Mouse (Mus musculus): ENCODE measurements around the gene Ceacam2. TPM values are rescaled to one million over a fixed set of nuclear protein-coding genes. Genes with fewer than 3 reads are reported as not detected.
"Not testable (repeated sequence)": the region's sequence is repeated elsewhere in the genome, so short reads cannot be mapped to it uniquely, and the experiment has no call there.

Ceacam2 gene
- polyA plus RNA-seq (2015; fragmentation: Nextera tagmentation; extraction: Ambion mirVana) = 0.14 TPM in 1 of 2 replicates, not detected in the other

DNA sequence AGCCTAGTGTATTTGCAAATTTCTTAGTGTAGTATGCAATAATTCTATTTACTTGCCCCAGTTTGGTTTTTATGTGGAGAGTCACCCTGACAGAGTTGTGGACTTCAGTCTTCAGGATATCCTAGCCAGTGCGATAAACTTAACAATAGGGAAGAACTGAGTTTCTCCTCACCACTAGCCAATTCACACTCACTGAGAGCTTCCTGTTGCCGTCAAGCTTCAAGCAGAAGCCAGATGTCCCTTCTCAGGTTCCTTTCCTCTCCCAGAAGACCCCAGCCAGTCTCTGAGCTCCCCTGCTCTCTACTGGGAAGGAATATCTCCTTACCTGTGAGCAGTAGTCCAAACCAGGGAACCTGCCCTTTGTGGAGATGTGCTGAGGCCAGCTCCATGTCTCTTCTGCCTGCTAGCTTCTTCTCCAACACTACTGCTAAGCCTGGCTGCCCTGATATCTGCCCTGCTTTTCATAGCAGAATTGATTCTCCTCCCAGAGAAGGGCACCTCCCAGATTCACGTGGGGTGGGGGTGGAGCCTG is at the start of gene Ceacam2:
Ceacam2 (minus strand) TSS at position 482 of the 532 bp plus-strand sequence.
- not testable (repeated sequence) for H3K27ac ChIP-seq (replicated peaks); H3K36me3 ChIP-seq; H3K9me3 ChIP-seq; H3K4me1 ChIP-seq (replicated peaks); ATAC-seq (ENCODE audit: low read depth); H3K27me3 ChIP-seq; H3K4me3 ChIP-seq; H3K9ac ChIP-seq; H3K4me2 ChIP-seq
- 68% methylated on average over 3 of the region's 3 CpGs for WGBS

DNA sequence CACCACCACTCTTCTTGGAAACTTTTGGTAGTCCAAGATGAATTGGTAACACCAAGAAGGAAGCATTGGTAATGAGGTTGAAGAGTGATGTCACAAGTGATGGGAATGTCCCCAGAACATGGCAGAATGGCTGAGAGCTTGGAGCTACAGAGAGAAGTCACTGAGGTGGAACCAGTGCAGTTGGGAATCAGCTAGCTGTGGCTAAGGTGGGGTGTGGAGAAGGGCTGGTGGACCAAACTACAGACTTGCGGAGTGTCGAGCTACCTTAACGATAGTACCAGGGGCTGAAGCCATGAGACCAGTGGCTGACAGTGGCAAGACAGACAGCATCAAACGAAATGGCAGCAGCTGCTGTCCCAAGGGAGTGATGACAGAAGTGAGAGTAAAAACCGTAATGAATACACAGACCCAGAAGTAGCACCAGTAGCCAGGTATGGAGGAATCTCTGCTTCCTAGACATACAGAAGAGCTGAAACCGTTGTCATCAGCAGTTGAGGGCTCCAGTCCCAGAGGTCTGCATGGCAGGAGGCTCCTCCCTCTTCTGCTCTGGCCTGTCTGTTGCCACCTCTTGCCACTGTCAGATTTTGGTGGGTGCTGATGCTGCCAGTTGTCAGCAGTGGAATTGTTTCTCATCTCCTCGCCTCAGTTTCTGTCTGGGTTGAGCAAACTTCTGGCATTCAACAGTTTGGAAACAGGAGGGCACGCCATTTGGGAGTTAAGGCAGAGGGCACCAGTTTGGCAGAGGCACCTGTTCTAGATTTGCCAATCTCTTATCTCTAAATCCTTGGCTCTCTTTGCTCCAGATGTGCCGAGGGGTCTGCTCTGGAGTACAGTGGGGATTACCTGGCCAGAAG is 45.9 kb upstream of the Ceacam2 start:
- WGBS = 79% methylated on average over 9 of the region's 9 CpGs
- Histone ChIP-seq H3K9ac (no peak overlapping the region), H3K4me3 (no peak overlapping the region), H3K4me1 (replicated peaks) (no peaks in the 10 kb centered on the region), H3K27me3 (no peaks in the 10 kb centered on the region), H3K36me3 (no peaks in the 10 kb centered on the region), H3K27ac (replicated peaks) (no peak overlapping the region), H3K9me3 (no peaks in the 10 kb centered on the region), H3K4me2 (no peak overlapping the region)
- ATAC-seq (ENCODE audit: low read depth) = no peak

DNA sequence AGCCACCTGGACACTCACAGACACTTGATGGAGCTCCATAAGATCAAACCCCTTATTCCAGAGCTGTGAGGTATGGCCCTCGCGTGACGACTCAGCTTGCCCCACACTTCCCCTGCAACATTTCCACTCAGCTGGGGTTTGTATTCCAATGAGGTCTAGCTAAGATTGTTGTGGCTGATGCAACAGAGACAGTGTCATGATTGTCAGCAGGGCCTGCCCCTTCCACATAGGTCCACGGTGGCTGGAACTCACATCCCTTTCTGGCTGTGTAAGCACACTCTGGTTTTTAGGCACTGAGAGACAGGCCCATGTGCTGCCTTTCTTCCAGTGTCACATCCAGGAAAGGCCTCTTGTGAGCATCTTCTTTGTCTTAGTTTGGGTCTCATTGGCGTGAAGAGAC is 45.0 kb upstream of the Ceacam2 start:
- H3K4me1 ChIP-seq (replicated peaks) = no peaks in the 10 kb centered on the region
- 89% methylated on average over 5 of the region's 5 CpGs for WGBS
- no peak for ATAC-seq (ENCODE audit: low read depth)

DNA sequence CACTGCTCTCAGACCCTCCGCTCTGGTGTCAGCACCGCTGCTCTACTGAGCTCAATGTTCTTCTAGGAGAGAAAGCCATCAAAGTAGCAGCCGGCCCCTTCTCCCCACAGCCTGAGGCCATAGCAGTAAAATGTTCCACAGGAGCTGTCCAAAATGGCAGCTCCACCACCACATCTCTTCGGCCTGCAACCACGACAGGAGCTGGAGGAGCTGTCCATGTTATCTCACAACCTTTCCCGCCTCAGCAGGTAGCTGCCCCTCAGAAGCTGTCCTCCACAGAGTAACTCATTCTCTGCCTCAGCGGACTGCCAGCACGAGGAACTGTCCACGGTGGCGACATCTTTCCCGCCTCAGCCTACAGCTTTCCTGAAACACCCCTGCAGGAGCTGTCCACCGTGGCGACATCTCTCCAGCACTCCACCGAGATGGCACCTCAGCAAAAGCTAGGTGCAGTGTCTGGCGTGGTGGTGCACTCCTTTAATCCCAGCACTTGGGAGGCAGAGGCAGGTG is 42.7 kb upstream of the Ceacam2 start:
- WGBS = 90% methylated on average over 15 of the region's 15 CpGs
- Histone ChIP-seq H3K4me1 (replicated peaks) (no peaks in the 10 kb centered on the region), H3K4me3 (no peak overlapping the region), H3K36me3 (no peaks in the 10 kb centered on the region), H3K9ac (no peak overlapping the region), H3K27ac (replicated peaks) (no peak overlapping the region), H3K4me2 (no peak overlapping the region), H3K27me3 (no peaks in the 10 kb centered on the region), H3K9me3 (no peaks in the 10 kb centered on the region)
- no peak for ATAC-seq (ENCODE audit: low read depth)

More for the DNA sequence above, 45.0 kb upstream of the Ceacam2 start:
- Histone ChIP-seq H3K9ac (no peak overlapping the region), H3K9me3 (no peaks in the 10 kb centered on the region), H3K4me2 (no peak overlapping the region), H3K4me3 (no peak overlapping the region), H3K36me3 (no peaks in the 10 kb centered on the region), H3K27ac (replicated peaks) (no peak overlapping the region), H3K27me3 (no peaks in the 10 kb centered on the region)

DNA sequence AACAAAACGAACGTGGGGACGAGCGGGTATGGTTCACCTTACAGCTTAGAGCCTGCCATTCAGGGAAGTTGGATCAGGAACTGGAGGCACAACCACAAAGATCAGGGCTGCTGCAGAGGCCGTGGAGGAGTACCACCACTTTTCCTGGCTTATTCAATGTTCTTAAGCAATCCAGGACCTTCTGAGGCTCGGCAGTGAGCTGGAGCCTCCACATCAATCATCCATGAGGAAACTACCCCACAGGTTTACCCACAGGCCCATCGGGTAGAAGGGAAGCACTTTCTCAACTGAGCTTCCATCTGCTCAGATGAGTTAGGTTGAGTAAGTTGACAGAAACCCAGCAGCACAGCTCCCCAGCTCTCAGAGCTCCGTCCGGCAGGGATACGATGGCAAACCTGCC is 39.8 kb upstream of the Ceacam2 start:
- ATAC-seq (ENCODE audit: low read depth) = no peak
- Histone ChIP-seq H3K27me3 (no peaks in the 10 kb centered on the region), H3K27ac (replicated peaks) (no peak overlapping the region), H3K4me1 (replicated peaks) (no peaks in the 10 kb centered on the region), H3K9ac (no peak overlapping the region), H3K4me2 (no peak overlapping the region), H3K36me3 (no peaks in the 10 kb centered on the region), H3K4me3 (no peak overlapping the region), H3K9me3 (no peaks in the 10 kb centered on the region)
- 86% methylated on average over 10 of the region's 10 CpGs for WGBS

DNA sequence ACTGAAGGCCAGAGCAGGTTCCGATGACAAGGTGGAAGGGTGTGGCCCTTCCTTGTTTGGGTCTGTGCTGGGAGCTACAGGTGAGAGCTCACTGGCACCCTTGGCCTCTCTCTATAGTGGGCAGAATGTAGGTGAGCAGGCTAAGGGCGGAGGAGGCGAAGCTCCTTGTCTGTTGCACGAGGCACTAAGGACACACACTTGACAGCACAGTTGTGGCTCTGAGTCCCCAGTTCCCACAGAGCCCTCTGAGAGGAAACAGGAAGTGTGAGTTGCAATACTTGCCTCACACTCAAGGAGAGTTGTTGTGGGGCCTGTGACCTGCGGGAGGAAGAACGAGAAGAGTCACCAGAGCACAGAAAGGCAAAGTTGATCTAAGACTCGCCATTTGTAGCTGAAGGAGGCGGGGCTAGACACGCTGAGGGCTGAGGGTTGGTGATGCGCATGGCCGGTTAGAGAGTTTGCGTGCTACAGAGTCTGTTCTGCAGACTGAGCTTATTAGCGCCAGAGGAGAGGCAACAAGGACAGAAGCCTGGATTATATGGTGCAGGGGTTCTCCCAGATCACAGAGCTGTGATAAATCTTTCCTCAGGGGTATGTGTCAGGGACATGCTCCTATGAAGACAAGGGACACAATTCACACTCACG is 37.3 kb upstream of the Ceacam2 start:
- not testable (repeated sequence) for H3K9ac ChIP-seq; H3K27me3 ChIP-seq; H3K4me1 ChIP-seq (replicated peaks); ATAC-seq (ENCODE audit: low read depth); H3K9me3 ChIP-seq; H3K27ac ChIP-seq (replicated peaks); H3K4me2 ChIP-seq; H3K4me3 ChIP-seq; H3K36me3 ChIP-seq
- 79% methylated on average over 14 of the region's 14 CpGs for WGBS

DNA sequence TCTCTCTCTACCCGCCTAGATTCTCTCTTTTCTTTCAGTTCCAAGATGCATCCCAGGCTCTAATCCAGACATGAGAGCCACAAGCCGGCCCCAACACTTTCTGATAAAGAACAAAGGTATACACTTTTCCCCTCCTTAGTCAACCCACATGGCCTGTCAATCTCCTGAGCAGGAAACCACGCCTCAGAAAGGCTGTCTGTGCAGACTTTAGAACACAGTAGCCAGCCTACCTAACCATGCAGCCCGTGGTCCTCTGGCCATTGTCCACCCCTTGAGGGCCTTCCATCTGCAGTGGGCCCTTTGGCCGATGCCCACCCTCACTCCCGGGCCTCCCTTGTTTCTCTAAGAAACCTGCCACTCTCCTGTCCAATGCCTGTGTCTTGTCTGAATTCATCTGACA is 36.7 kb upstream of the Ceacam2 start:
- H3K4me3 ChIP-seq; H3K4me1 ChIP-seq (replicated peaks); H3K27me3 ChIP-seq; H3K9ac ChIP-seq; H3K36me3 ChIP-seq; ATAC-seq (ENCODE audit: low read depth); H3K27ac ChIP-seq (replicated peaks); H3K9me3 ChIP-seq; H3K4me2 ChIP-seq: not testable (repeated sequence)
- WGBS = 49% methylated on average over 6 of the region's 6 CpGs

DNA sequence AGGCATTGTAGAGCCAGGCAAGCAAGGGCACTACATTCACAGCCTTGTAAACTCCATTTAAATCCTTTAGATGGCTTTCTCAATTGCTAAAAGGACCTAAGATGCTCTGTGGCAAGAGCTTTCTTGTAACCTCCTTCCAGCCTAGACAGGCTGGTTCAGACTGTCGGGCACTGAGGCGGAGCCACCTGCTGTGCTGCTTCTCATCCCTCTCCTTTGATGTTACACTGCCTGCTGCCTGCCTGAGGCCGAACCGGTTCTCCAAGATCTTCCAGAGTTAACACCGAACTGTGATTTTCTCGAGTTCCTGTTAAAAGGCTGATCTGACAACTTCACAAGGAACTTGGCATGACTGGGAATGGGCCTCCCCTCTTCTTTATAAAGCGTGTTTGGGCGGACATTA is 36.2 kb upstream of the Ceacam2 start:
- ATAC-seq (ENCODE audit: low read depth) = no peak
- 16% methylated on average over 8 of the region's 8 CpGs for WGBS
- Histone ChIP-seq H3K4me3 (no peak overlapping the region), H3K36me3 (no peaks in the 10 kb centered on the region), H3K27ac (replicated peaks) (no peak overlapping the region), H3K4me2 (no peak overlapping the region), H3K4me1 (replicated peaks) (no peaks in the 10 kb centered on the region), H3K27me3 (no peaks in the 10 kb centered on the region), H3K9me3 (no peaks in the 10 kb centered on the region), H3K9ac (no peak overlapping the region)

DNA sequence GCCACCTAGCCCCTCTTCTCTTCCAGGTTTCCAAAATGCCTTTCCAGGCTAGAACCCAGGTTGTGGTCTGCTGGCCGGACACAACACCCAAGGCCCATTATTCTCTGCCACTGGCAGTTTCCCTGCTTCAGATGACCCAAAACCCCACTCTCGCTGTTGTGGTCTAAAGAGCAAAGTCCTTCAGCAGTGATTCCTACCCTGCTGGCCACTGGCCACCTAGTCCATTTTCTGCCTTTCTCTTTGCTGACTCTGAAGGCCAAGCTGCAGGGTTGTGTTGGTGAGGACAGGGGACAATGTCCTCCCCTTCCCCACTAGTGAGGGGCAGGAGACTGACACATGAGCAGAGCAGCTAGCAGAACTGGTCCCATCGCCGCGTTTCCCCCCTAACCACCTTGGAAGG is 35.4 kb upstream of the Ceacam2 start:
- no peaks in the 10 kb centered on the region for H3K4me1 ChIP-seq (replicated peaks)
- no peaks in the 10 kb centered on the region for H3K27me3 ChIP-seq
- no peaks in the 10 kb centered on the region for H3K9me3 ChIP-seq
- H3K4me2 ChIP-seq = no peak overlapping the region
- H3K36me3 ChIP-seq = no peaks in the 10 kb centered on the region
- WGBS = 84% methylated on average over 5 of the region's 5 CpGs
- no peak overlapping the region for H3K9ac ChIP-seq
- H3K4me3 ChIP-seq = no peak overlapping the region
- H3K27ac ChIP-seq (replicated peaks) = no peak overlapping the region
- no peak for ATAC-seq (ENCODE audit: low read depth)

DNA sequence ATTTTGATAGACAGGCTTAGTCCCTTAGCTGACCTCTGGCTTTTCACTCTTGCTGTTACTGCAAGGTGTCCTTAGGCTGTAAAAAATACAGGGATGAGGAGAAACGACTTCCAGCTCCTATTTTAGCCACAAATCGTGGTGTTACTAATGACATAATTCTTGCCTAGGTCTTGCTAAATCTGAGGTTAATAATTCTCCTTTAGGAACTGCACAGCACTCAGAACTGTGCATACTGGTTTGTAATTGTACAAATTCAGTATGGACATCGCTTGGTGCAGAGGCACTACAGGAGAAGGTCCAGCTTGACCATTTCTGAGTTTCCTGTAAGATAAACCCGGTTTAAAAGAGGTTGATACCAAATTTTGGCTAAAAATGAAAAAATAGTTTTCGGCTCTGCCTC is 34.1 kb upstream of the Ceacam2 start:
- not testable (repeated sequence) for H3K9ac ChIP-seq; ATAC-seq (ENCODE audit: low read depth); H3K36me3 ChIP-seq; H3K4me3 ChIP-seq; H3K4me2 ChIP-seq; H3K4me1 ChIP-seq (replicated peaks); H3K9me3 ChIP-seq; H3K27ac ChIP-seq (replicated peaks); H3K27me3 ChIP-seq
- 75% methylated on average over 5 of the region's 5 CpGs for WGBS

DNA sequence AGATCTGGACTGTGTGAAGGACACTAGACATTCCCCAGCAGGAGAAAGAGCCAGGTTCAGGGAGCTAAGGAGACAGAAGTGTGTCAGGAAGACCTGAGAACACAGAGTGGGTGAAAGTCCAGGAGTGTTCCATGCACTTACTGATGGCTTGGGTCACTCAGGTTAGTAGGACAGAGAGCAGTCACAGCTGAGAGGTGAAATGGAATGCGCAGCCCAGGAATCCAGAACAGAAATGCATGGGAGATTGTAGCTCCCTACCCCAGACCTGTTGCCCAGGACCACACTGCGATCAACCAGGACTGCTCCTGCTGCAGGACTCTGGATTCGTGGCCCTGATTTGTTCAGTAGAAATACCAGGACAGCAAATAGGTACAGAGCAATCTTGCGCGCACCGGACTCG is 29.1 kb upstream of the Ceacam2 start:
- H3K9me3 ChIP-seq = no peaks in the 10 kb centered on the region
- H3K36me3 ChIP-seq = no peaks in the 10 kb centered on the region
- no peaks in the 10 kb centered on the region for H3K27me3 ChIP-seq
- no peak overlapping the region for H3K27ac ChIP-seq (replicated peaks)
- no peaks in the 10 kb centered on the region for H3K4me1 ChIP-seq (replicated peaks)
- no peak overlapping the region for H3K9ac ChIP-seq
- WGBS = 94% methylated on average over 7 of the region's 7 CpGs
- H3K4me3 ChIP-seq = no peak overlapping the region
- H3K4me2 ChIP-seq = no peak overlapping the region
- no peak for ATAC-seq (ENCODE audit: low read depth)

DNA sequence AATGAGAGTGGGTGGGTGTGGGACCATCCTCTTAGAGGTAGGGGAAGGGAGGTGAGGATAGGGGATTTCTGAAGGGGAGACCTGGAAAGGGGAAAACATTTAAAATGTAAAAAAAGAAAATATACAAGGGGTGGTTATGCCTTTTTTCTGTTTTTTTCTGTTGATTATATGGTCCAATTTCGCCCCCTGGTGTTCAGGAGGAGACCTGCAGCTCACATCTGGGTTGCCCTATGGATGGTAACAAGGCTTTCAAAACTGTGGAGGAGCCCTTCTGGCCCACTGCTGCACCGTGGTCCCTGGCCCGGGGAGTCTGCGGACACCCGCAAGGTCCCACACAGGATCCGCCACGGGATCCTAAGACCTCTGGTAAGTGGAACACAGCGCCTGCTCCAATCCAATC is 1.8 kb upstream of the Ceacam2 start:
- H3K36me3 ChIP-seq; H3K9me3 ChIP-seq; H3K9ac ChIP-seq; H3K27ac ChIP-seq (replicated peaks); ATAC-seq (ENCODE audit: low read depth); H3K4me2 ChIP-seq; H3K4me1 ChIP-seq (replicated peaks); H3K4me3 ChIP-seq; H3K27me3 ChIP-seq: not testable (repeated sequence)
- WGBS = 70% methylated on average over 8 of the region's 8 CpGs
